Mouse (Mus musculus) small intestine, adult 2 months (tissue): Measurements from ENCODE around the gene Cdk12. TPM values are rescaled to one million over a fixed set of nuclear protein-coding genes. Genes with fewer than 3 reads are reported as not detected.

Source experiments
- H3K27ac ChIP-seq: fragments of 200-500 bp; 2 replicates; pipeline ENCODE4 v1.5.1; 2012; ENCODE audit warnings: low read depth, low read length, control low read depth, inconsistent platforms; ENCODE audit not compliant: insufficient read depth
- H3K27me3 ChIP-seq: fragments of 200-500 bp; 2 replicates; pipeline ENCODE4 v1.6.1; 2012; ENCODE audit warnings: mild to moderate bottlenecking, moderate library complexity, low read length, inconsistent platforms; ENCODE audit not compliant: control insufficient read depth, insufficient read depth
- H3K36me3 ChIP-seq: fragments of 200-500 bp; 2 replicates; pipeline ENCODE4 v1.6.1; 2012; ENCODE audit warnings: mild to moderate bottlenecking, low read length, control low read depth, inconsistent platforms; ENCODE audit not compliant: control insufficient read depth, insufficient read depth
- H3K4me1 ChIP-seq: fragments of 200-500 bp; 2 replicates; pipeline ENCODE4 v1.6.1; 2012; ENCODE audit warnings: low read length, inconsistent platforms, mixed read lengths; ENCODE audit not compliant: control insufficient read depth, insufficient read depth, insufficient read length
- H3K4me3 ChIP-seq: fragments of 200-500 bp; 2 replicates; pipeline ENCODE4 v1.5.1; 2012; ENCODE audit warnings: low read depth, mild to moderate bottlenecking, control low read depth, inconsistent platforms, low read length, moderate library complexity
- POLR2A ChIP-seq: fragments of 200-500 bp; IDR thresholded peaks from 2 replicates; pipeline ENCODE4 v1.6.1; 2012; ENCODE audit warnings: low read depth, mild to moderate bottlenecking, control low read depth, inconsistent platforms, low read length, moderate library complexity
- WGBS: fragments of 180-500 bp; shearing (Covaris S2); methylation state at CpG from one replicate; pipeline ENCODE4 v1.1.7; 2018; 5-methylcytosine and 5-hydroxymethylcytosine counted together
- polyA plus RNA-seq: library from polyadenylated mRNA; depleted of rRNA; stranded (reverse); fragments of >200 nt; gene quantifications from 2 replicates; pipeline ENCODE4 v1.2.3, GENCODE M21; 2012; rRNA removed

Gene Cdk12
- polyA plus RNA-seq, 1 experiment = 8.1 TPM

GRCm38 (mm10) chr11:98328031-98328370 is 125.1 kb downstream of the Cdk12 start:
- Histone ChIP-seq H3K4me1 (peaks cover 16% of the 10 kb centered on the region), H3K27ac (no peak overlapping the region), H3K4me3 (peak overlapping the region; percentile 46), H3K27me3 (peaks cover 88% of the 10 kb centered on the region), H3K36me3 (no peaks in the 10 kb centered on the region)
- TF ChIP-seq POLR2A = no peak
- WGBS = 1% methylated on average over 34 of the region's 35 CpGs

Other genes with a start within 250 kb of the Cdk12 start
- gene Plxdc1, start 216.6 kb upstream of the Cdk12 start, polyA plus RNA-seq = 1.1 and 1.6 TPM in 2 replicates
- 0.55 and 1.1 TPM in 2 replicates for gene Arl5c, start 206.9 kb upstream of the Cdk12 start, polyA plus RNA-seq
- gene Cacnb1, start 180.0 kb upstream of the Cdk12 start, polyA plus RNA-seq = 3.2 and 5.7 TPM in 2 replicates
- gene Rpl19, start 176.3 kb upstream of the Cdk12 start, polyA plus RNA-seq = 393 and 501 TPM in 2 replicates
- 0.87 and 0.91 TPM in 2 replicates for gene Stac2, start 149.6 kb upstream of the Cdk12 start, polyA plus RNA-seq
- 4.3 and 9.9 TPM in 2 replicates for gene Fbxl20, start 52.7 kb upstream of the Cdk12 start, polyA plus RNA-seq
- gene Med1, start 9.8 kb upstream of the Cdk12 start, polyA plus RNA-seq = 2.4 and 5.9 TPM in 2 replicates
- 0.11 and 0.13 TPM in 2 replicates for gene Neurod2, start 126.6 kb downstream of the Cdk12 start, polyA plus RNA-seq
- gene Ppp1r1b, start 145.3 kb downstream of the Cdk12 start, polyA plus RNA-seq = 86.8 and 270 TPM in 2 replicates
- gene Stard3, start 155.3 kb downstream of the Cdk12 start, polyA plus RNA-seq = 47.0 and 76.5 TPM in 2 replicates
- gene Tcap, start 180.8 kb downstream of the Cdk12 start, polyA plus RNA-seq = 0.24 and 0.42 TPM in 2 replicates
- not detected in 2 replicates for gene Pnmt, start 183.4 kb downstream of the Cdk12 start, polyA plus RNA-seq
- gene Pgap3, start 197.4 kb downstream of the Cdk12 start, polyA plus RNA-seq = 26.0 and 52.1 TPM in 2 replicates
- 40.2 and 105 TPM in 2 replicates for gene Erbb2, start 209.4 kb downstream of the Cdk12 start, polyA plus RNA-seq
- gene Mien1, start 235.9 kb downstream of the Cdk12 start, polyA plus RNA-seq = 17.2 and 37.7 TPM in 2 replicates
- 33.0 and 137 TPM in 2 replicates for gene Grb7, start 243.3 kb downstream of the Cdk12 start, polyA plus RNA-seq